Mouse (Mus musculus) CH12.LX (cell line): Measurements from ENCODE around the gene 1600014C23Rik. TPM values are rescaled to one million over a fixed set of nuclear protein-coding genes. Genes with fewer than 3 reads are reported as not detected.

Source experiments
- DNase-seq: peaks from one replicate; pipeline ENCODE4 v3.0.0-alpha.2; 2013; ENCODE audit errors: extremely low read depth
- H3K27ac ChIP-seq: 2 replicates; pipeline ENCODE4 v1.5.1; 2012; ENCODE audit warnings: low read depth, mild to moderate bottlenecking, control low read depth, moderate library complexity; ENCODE audit not compliant: insufficient read depth
- H3K27me3 ChIP-seq: replicated peaks from 2 replicates; pipeline ENCODE3; 2012; ENCODE audit warnings: inconsistent platforms
- H3K36me3 ChIP-seq, 2 experiments: replicated peaks in 1 of 2; 2 replicates each; pipeline versions ENCODE3 to v1.6.1; 2012; ENCODE audit warnings: inconsistent platforms in 1 of 2, low read length in 1 of 2, mild to moderate bottlenecking in 1 of 2, mixed read lengths in 1 of 2, moderate library complexity in 1 of 2; ENCODE audit not compliant: control insufficient read depth in 1 of 2, insufficient read depth in 1 of 2
- H3K4me1 ChIP-seq, 2 experiments: 2 replicates each; pipeline ENCODE4 v1.6.1; 2012; ENCODE audit warnings: inconsistent platforms in 1 of 2, moderate library complexity in 1 of 2; ENCODE audit not compliant: insufficient read depth in 2 of 2, control insufficient read depth in 1 of 2
- H3K4me2 ChIP-seq: 2 replicates; pipeline ENCODE4 v1.6.1; 2012; ENCODE audit warnings: low read depth, mild to moderate bottlenecking, control low read depth; ENCODE audit not compliant: poor library complexity, insufficient read depth, severe bottlenecking
- H3K4me3 ChIP-seq, 3 experiments: fragments of 150-350 bp in 1 of 3; sonication (generic) in 1 of 3; replicated peaks in 1 of 3; 2 replicates each; pipeline versions ENCODE3 to v1.5.1; 2011 to 2012; ENCODE audit warnings: low read depth in 2 of 3, low read length in 2 of 3, mild to moderate bottlenecking in 2 of 3, moderate library complexity in 2 of 3, control low read depth in 1 of 3, improper control_type of control experiment in 1 of 3, inconsistent platforms in 1 of 3, mixed read lengths in 1 of 3; ENCODE audit not compliant: poor library complexity in 1 of 3
- H3K79me2 ChIP-seq: replicated peaks from 2 replicates; pipeline ENCODE4 v1.6.1; 2012; ENCODE audit warnings: mild to moderate bottlenecking, moderate library complexity; ENCODE audit not compliant: control insufficient read depth, poor library complexity, insufficient read depth, severe bottlenecking; ENCODE audit errors: extremely low read depth
- H3K9ac ChIP-seq: 2 replicates; pipeline ENCODE4 v1.6.1; 2012; ENCODE audit warnings: low read depth, mild to moderate bottlenecking, control low read depth, moderate library complexity; ENCODE audit not compliant: insufficient read depth
- H3K9me3 ChIP-seq: replicated peaks from 2 replicates; pipeline ENCODE3; 2012; ENCODE audit warnings: low read length, inconsistent platforms, mixed read lengths
- CHD2 ChIP-seq: IDR thresholded peaks from 2 replicates; pipeline ENCODE4 v1.6.1; 2011; ENCODE audit warnings: low read length, improper control_type of control experiment
- CTCF ChIP-seq, 2 experiments: IDR thresholded peaks in 1 of 2; conservative IDR thresholded peaks in 1 of 2; 2 replicates each; pipeline ENCODE4 v1.5.1; 2011 to 2012; ENCODE audit warnings: low read depth in 2 of 2, low read length in 2 of 2, improper control_type of control experiment in 1 of 2, inconsistent platforms in 1 of 2, mild to moderate bottlenecking in 1 of 2, moderate library complexity in 1 of 2
- E2F4 ChIP-seq: IDR thresholded peaks from 2 replicates; pipeline ENCODE4 v1.6.1; 2011; ENCODE audit warnings: low read depth, low read length, improper control_type of control experiment; ENCODE audit not compliant: insufficient replicate concordance
- EP300 ChIP-seq: IDR thresholded peaks from 2 replicates; pipeline ENCODE4 v1.6.1; 2011; ENCODE audit warnings: low read length, improper control_type of control experiment
- ETS1 ChIP-seq: conservative IDR thresholded peaks from 2 replicates; pipeline ENCODE4 v1.6.1; 2012; ENCODE audit warnings: low read depth, mild to moderate bottlenecking, inconsistent platforms, low read length, improper control_type of control experiment, moderate library complexity
- GABPA ChIP-seq: IDR thresholded peaks from 2 replicates; pipeline ENCODE4 v1.6.1; 2012; ENCODE audit warnings: low read depth, low read length, improper control_type of control experiment, inconsistent platforms; ENCODE audit not compliant: insufficient replicate concordance
- HCFC1 ChIP-seq: IDR thresholded peaks from 2 replicates; pipeline ENCODE4 v1.6.1; 2012; ENCODE audit warnings: low read depth, mild to moderate bottlenecking, inconsistent platforms, low read length, improper control_type of control experiment
- IRF4 ChIP-seq: IDR thresholded peaks from 2 replicates; pipeline ENCODE4 v1.6.1; 2014; ENCODE audit warnings: low read depth, mild to moderate bottlenecking, inconsistent platforms, low read length, improper control_type of control experiment
- JUN ChIP-seq: IDR thresholded peaks from 2 replicates; pipeline ENCODE4 v1.6.1; 2011; ENCODE audit warnings: low read depth, mild to moderate bottlenecking, low read length, improper control_type of control experiment, moderate library complexity; ENCODE audit not compliant: insufficient read depth
- JUND ChIP-seq: conservative IDR thresholded peaks from 2 replicates; pipeline ENCODE4 v1.6.1; 2011; ENCODE audit warnings: low read depth, low read length, improper control_type of control experiment
- KAT2A ChIP-seq: IDR thresholded peaks from 2 replicates; pipeline ENCODE4 v1.6.1; 2012; ENCODE audit warnings: low read length, improper control_type of control experiment, inconsistent platforms; ENCODE audit not compliant: insufficient replicate concordance
- MAFK ChIP-seq: IDR thresholded peaks from 2 replicates; pipeline ENCODE4 v1.6.1; 2011; ENCODE audit warnings: low read length, improper control_type of control experiment; ENCODE audit not compliant: insufficient replicate concordance
- MAX ChIP-seq: IDR thresholded peaks from 2 replicates; pipeline ENCODE4 v1.6.1; 2011; ENCODE audit warnings: low read length, improper control_type of control experiment
- MAZ ChIP-seq: IDR thresholded peaks from 2 replicates; pipeline ENCODE4 v1.6.1; 2012; ENCODE audit warnings: low read depth, mild to moderate bottlenecking, inconsistent platforms, low read length, improper control_type of control experiment, moderate library complexity
- MEF2A ChIP-seq: IDR thresholded peaks from 2 replicates; pipeline ENCODE4 v1.6.1; 2014; ENCODE audit warnings: low read depth, mild to moderate bottlenecking, inconsistent platforms, low read length, improper control_type of control experiment, borderline replicate concordance
- MXI1 ChIP-seq: IDR thresholded peaks from 2 replicates; pipeline ENCODE4 v1.6.1; 2011; ENCODE audit warnings: mild to moderate bottlenecking, low read depth, low read length, improper control_type of control experiment
- MYC ChIP-seq: IDR thresholded peaks from 2 replicates; pipeline ENCODE4 v1.6.1; 2011; ENCODE audit warnings: low read depth, mild to moderate bottlenecking, improper control_type of control experiment, low read length
- NRF1 ChIP-seq: IDR thresholded peaks from 2 replicates; pipeline ENCODE4 v1.6.1; 2014; ENCODE audit warnings: low read depth, mild to moderate bottlenecking, inconsistent platforms, low read length, improper control_type of control experiment, moderate library complexity
- PAX5 ChIP-seq: IDR thresholded peaks from 2 replicates; pipeline ENCODE4 v1.6.1; 2012; ENCODE audit warnings: low read length, inconsistent platforms, mixed read lengths
- POLR2AphosphoS2 ChIP-seq: IDR thresholded peaks from 2 replicates; pipeline ENCODE4 v1.6.1; 2011; ENCODE audit warnings: low read depth, low read length, improper control_type of control experiment
- RCOR1 ChIP-seq: conservative IDR thresholded peaks from 2 replicates; pipeline ENCODE4 v1.6.1; 2012; ENCODE audit warnings: low read depth, mild to moderate bottlenecking, inconsistent platforms, low read length, improper control_type of control experiment
- SIN3A ChIP-seq: IDR thresholded peaks from 2 replicates; pipeline ENCODE4 v1.6.1; 2012; ENCODE audit warnings: low read length, improper control_type of control experiment, inconsistent platforms
- SMC3 ChIP-seq: IDR thresholded peaks from 2 replicates; pipeline ENCODE4 v1.6.1; 2011; ENCODE audit warnings: low read depth, low read length, improper control_type of control experiment
- TBP ChIP-seq: conservative IDR thresholded peaks from 2 replicates; pipeline ENCODE4 v1.6.1; 2011; ENCODE audit warnings: low read depth, low read length, improper control_type of control experiment
- UBTF ChIP-seq: IDR thresholded peaks from 2 replicates; pipeline ENCODE4 v1.6.1; 2012; ENCODE audit warnings: low read depth, mild to moderate bottlenecking, inconsistent platforms, low read length, improper control_type of control experiment, moderate library complexity
- USF2 ChIP-seq: conservative IDR thresholded peaks from 2 replicates; pipeline ENCODE4 v1.6.1; 2011; ENCODE audit warnings: low read depth, low read length, improper control_type of control experiment
- ZC3H11A ChIP-seq: IDR thresholded peaks from 2 replicates; pipeline ENCODE4 v1.6.1; 2012; ENCODE audit warnings: low read depth, mild to moderate bottlenecking, inconsistent platforms, low read length, improper control_type of control experiment
- ZKSCAN1 ChIP-seq: IDR thresholded peaks from 2 replicates; pipeline ENCODE4 v1.6.1; 2012; ENCODE audit warnings: low read depth, inconsistent platforms, low read length, improper control_type of control experiment, borderline replicate concordance
- ZMIZ1 ChIP-seq: IDR thresholded peaks from 2 replicates; pipeline ENCODE4 v1.6.1; 2012; ENCODE audit warnings: low read depth, mild to moderate bottlenecking, inconsistent platforms, low read length, improper control_type of control experiment
- ZNF384 ChIP-seq: IDR thresholded peaks from 2 replicates; pipeline ENCODE4 v1.6.1; 2012; ENCODE audit warnings: low read depth, low read length, improper control_type of control experiment, inconsistent platforms
- dilution Hi-C: fragments of 300-500 bp; cut with MboI; formaldehyde crosslinking; loops from 2 replicates; pipeline ENCODE4 v1.14.3; 2020; ENCODE audit warnings: low sequenced_read_pairs; ENCODE audit not compliant: extremely low pct_unique_long_range_greater_than_20kb, extremely low pct_ligation_motif_present
- in situ Hi-C: fragments of 300-500 bp; cut with MboI; formaldehyde crosslinking; loops from 3 replicates; pipeline ENCODE4 v1.14.3; 2019; ENCODE audit warnings: low sequenced_read_pairs, low pct_ligation_motif_present, low pct_unique_long_range_greater_than_20kb, mixed read lengths
- polyA plus RNA-seq: library from polyadenylated mRNA; unstranded; fragments of >175 nt; gene quantifications from 2 replicates; pipeline ENCODE4 v1.2.1, GENCODE M21; 2012; ENCODE audit warnings: low read depth; ENCODE audit not compliant: insufficient read length
- total RNA-seq, 2 experiments: library from RNA; depleted of rRNA; stranded (reverse); fragments of 300-350 nt in 1 of 2; fragments of >200 nt in 1 of 2; gene quantifications; 2 replicates each; pipeline ENCODE4 v1.2.3; 2012 to 2014

The 1600014C23Rik gene
- total and polyA plus RNA-seq, 3 experiments = 0.38 TPM; not detected in 2

DNA sequence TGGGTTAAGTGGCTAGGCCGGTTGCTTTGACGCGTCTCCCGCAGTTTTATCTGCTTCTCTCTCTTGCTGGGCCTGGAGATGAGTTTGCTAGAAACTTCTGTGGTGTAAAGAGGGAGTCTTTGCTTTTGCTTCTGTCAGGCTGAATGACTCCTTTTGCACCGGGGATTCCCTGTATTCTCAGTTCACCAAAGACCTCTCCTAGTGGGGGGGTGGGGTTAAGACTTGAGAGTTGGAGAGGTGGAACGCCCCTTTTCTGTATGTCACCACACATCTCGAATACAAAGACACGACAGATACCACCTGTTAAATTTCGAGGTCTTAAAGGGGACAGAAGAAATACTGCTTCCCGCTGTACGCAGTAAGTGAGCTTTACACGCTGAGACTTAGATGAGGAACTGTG lies 46.9 kb downstream of the 1600014C23Rik start, which contains the start of gene Tmem63b:
Gene Tmem63b, minus strand, starts transcription at position 190 of the 400 bp plus-strand sequence.
- peak; percentile 72 for DNase-seq
- dilution Hi-C loops = no loop called here
- in situ Hi-C loops = no loop called here
- no peak for TF ChIP-seq MAFK
- 0 out of 2 replicates have a peak, but pooled peaks have one; percentile 2 for TF ChIP-seq UBTF
- Histone ChIP-seq H3K27me3 (no peaks in the 10 kb centered on the region), H3K4me3 (peak within 1 kb of the TSS; percentile 69 to 93 (median 72)), H3K4me1 (peaks cover 5 to 31% of the 10 kb centered on the region in 2 experiments), H3K9ac (peak within 1 kb of the TSS; percentile 91), H3K79me2 (no peaks in the 10 kb centered on the region; the same call in 1 of the 2 replicates), H3K27ac (peak within 1 kb of the TSS; percentile 17; the same call in 1 of the 2 replicates), H3K4me2 (peak within 1 kb of the TSS; percentile 85), H3K36me3 (peaks cover 0 to 21% of the 10 kb centered on the region in 2 experiments), H3K9me3 (peaks cover under 1% of the 10 kb centered on the region)

DNA sequence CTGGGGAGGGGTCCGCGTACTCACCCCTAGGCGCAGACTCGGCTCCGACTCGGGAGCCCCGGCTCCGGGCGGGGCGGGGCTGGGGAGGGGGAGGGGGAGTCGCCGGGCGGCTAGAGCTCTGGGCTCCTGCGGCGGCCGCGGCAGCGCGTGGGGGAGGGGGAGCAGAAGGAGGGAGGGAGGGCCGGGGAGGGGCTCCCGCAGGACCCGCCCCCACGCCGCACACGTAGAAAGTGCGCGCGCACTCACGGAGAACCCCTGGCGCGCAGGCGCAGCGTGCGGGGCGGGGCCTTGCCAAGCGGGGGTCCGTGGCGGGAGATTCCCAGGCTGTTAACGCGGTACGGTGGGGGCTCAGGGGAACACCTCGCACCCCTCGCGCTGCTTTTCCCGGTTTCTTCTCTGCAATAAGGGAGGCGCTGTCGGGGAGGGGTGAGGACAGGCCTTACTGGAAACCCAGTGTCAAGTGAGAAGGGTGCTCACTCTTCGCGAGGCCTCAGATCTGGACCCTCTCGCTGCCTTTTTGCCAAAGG lies 47.5 kb downstream of the 1600014C23Rik start, which contains the start of gene Mrpl14:
Gene Mrpl14, plus strand, starts transcription at position 230 of the 527 bp plus-strand sequence.
- H3K9ac ChIP-seq = peak within 1 kb of the TSS; percentile 91
- peaks cover 4 to 27% of the 10 kb centered on the region in 2 experiments for H3K4me1 ChIP-seq
- DNase-seq = peak; percentile 87
- no peaks in the 10 kb centered on the region for H3K27me3 ChIP-seq
- peaks cover 0 to 17% of the 10 kb centered on the region in 2 experiments for H3K36me3 ChIP-seq
- no peaks in the 10 kb centered on the region; the same call in 1 of the 2 replicates for H3K79me2 ChIP-seq
- peak within 1 kb of the TSS; percentile 85 for H3K4me2 ChIP-seq
- peak within 1 kb of the TSS; percentile 69 to 93 (median 72) for H3K4me3 ChIP-seq
- dilution Hi-C loops (no loop called here), in situ Hi-C loops (no loop called here)
- H3K27ac ChIP-seq = peak within 1 kb of the TSS; percentile 17; the same call in 1 of the 2 replicates
- peaks cover 3% of the 10 kb centered on the region for H3K9me3 ChIP-seq
- TF ChIP-seq NRF1 (peak; percentile 92), MAZ (peak; percentile 82), ZC3H11A (no peak), GABPA (no peak), EP300 (no peak), KAT2A (no peak), PAX5 (no peak), SIN3A (peak; percentile 64), CTCF (conservative IDR thresholded peaks at IDR 0.05 in 1 of 2, IDR thresholded peaks at IDR 0.05 in 1 of 2; ENCODE audit: low read depth in 2 of 2, low read length in 2 of 2) (no peak), ZKSCAN1 (no peak; the same call in 1 of the 2 replicates), HCFC1 (peak; percentile 66), UBTF (0 out of 2 replicates have a peak, but pooled peaks have one; percentile 15), JUND (no peak), MYC (0 out of 2 replicates have a peak, but pooled peaks have one; percentile 28), MAFK (no peak), CHD2 (peak; percentile 78), IRF4 (peak; percentile 21; the same call in 1 of the 2 replicates), POLR2AphosphoS2 (no peak), ETS1 (no peak), SMC3 (no peak), JUN (no peak), MXI1 (peak; percentile 54; the same call in 1 of the 2 replicates), ZNF384 (0 out of 2 replicates have a peak, but pooled peaks have one; percentile 24), TBP (0 out of 2 replicates have a peak, but pooled peaks have one; percentile 35), MEF2A (peak; percentile 7; the same call in 1 of the 2 replicates), ZMIZ1 (0 out of 2 replicates have a peak, but pooled peaks have one; percentile 54), RCOR1 (no peak), USF2 (no peak), E2F4 (peak; percentile 77; the same call in 1 of the 2 replicates), MAX (0 out of 2 replicates have a peak, but pooled peaks have one; percentile 24)
